Mouse (Mus musculus) spleen, embryonic (tissue): ENCODE data around the gene Mrpl55.

Experiments used
- CTCF ChIA-PET: fragments of 350-600 bp; sonication (Branson Sonifier 250); formaldehyde crosslinking; loops from one replicate; lab custom pipeline; 2022; lab: Charles Lee

The Mrpl55 gene

GRCm38 (mm10) chr11:59202081-59202995 lies at the start of gene Mrpl55:
Gene Mrpl55, plus strand, starts transcription at chr11:59202486.
- CTCF ChIA-PET: no interaction called here

GRCm38 (mm10) chr11:59154220-59154619 lies 48.1 kb upstream of the Mrpl55 start:
- CTCF ChIA-PET: no interaction called here

- CTCF ChIA-PET: no interaction called here
Observed at GRCm38 (mm10) chr11:59155900-59156299, 46.4 kb upstream of the Mrpl55 start.

- CTCF ChIA-PET: interaction anchor here (0.5 kb wide), 1 partner anchor 266 kb away, joined by 3 read pairs; no protein-coding TSS in a partner anchor
Observed at GRCm38 (mm10) chr11:59159099-59159498, 43.2 kb upstream of the Mrpl55 start.

GRCm38 (mm10) chr11:59159558-59159957 lies 42.7 kb upstream of the Mrpl55 start:
- CTCF ChIA-PET: no interaction called here

- CTCF ChIA-PET: interaction anchor here (0.6 kb wide), 1 partner anchor 232 kb away, joined by 3 read pairs; no protein-coding TSS in a partner anchor
Observed at GRCm38 (mm10) chr11:59161398-59161797, 40.9 kb upstream of the Mrpl55 start.

GRCm38 (mm10) chr11:59162443-59163254 lies 39.6 kb upstream of the Mrpl55 start:
- CTCF ChIA-PET: interaction anchor here (0.6 kb wide), 1 partner anchor 675 kb away, joined by 4 read pairs; no protein-coding TSS in a partner anchor

GRCm38 (mm10) chr11:59163255-59164236 lies 38.7 kb upstream of the Mrpl55 start, which contains the start of gene Iba57:
Gene Iba57, minus strand, starts transcription at chr11:59163739.
- CTCF ChIA-PET: interaction anchor here (1.8 kb wide), 1 partner anchor 53 kb away, joined by 4 read pairs; no protein-coding TSS in a partner anchor

GRCm38 (mm10) chr11:59164384-59164783 lies 37.9 kb upstream of the Mrpl55 start:
- CTCF ChIA-PET: interaction anchor here (1.8 kb wide), 1 partner anchor 52 kb away, joined by 4 read pairs; no protein-coding TSS in a partner anchor

GRCm38 (mm10) chr11:59165616-59166241 lies 36.6 kb upstream of the Mrpl55 start:
- CTCF ChIA-PET: interaction anchor here (1.8 kb wide), 1 partner anchor 50 kb away, joined by 4 read pairs; no protein-coding TSS in a partner anchor

- CTCF ChIA-PET: no interaction called here
Observed at GRCm38 (mm10) chr11:59169807-59170206, 32.5 kb upstream of the Mrpl55 start.

- CTCF ChIA-PET: no interaction called here
Observed at GRCm38 (mm10) chr11:59170549-59170948, 31.7 kb upstream of the Mrpl55 start.

GRCm38 (mm10) chr11:59174189-59174838 lies 28.0 kb upstream of the Mrpl55 start:
- CTCF ChIA-PET: no interaction called here

GRCm38 (mm10) chr11:59176475-59176874 lies 25.8 kb upstream of the Mrpl55 start:
- CTCF ChIA-PET: no interaction called here

GRCm38 (mm10) chr11:59176921-59177320 lies 25.4 kb upstream of the Mrpl55 start:
- CTCF ChIA-PET: no interaction called here

- CTCF ChIA-PET: no interaction called here
Observed at GRCm38 (mm10) chr11:59182864-59183331, 19.4 kb upstream of the Mrpl55 start, which contains the start of gene Gjc2. Gene Gjc2, minus strand, starts transcription at chr11:59183213.

GRCm38 (mm10) chr11:59183821-59184220 lies 18.5 kb upstream of the Mrpl55 start:
- CTCF ChIA-PET: no interaction called here

- CTCF ChIA-PET: no interaction called here
Observed at GRCm38 (mm10) chr11:59185490-59185889, 16.8 kb upstream of the Mrpl55 start.

- CTCF ChIA-PET: interaction anchor here (0.6 kb wide), 1 partner anchor 229 kb away, joined by 3 read pairs; no protein-coding TSS in a partner anchor
Observed at GRCm38 (mm10) chr11:59187706-59188105, 14.6 kb upstream of the Mrpl55 start.
